Mouse (Mus musculus) embryonic facial prominence, embryonic 15.5 days (tissue): Measurements from ENCODE around the gene Cobll1. TPM values are rescaled to one million over a fixed set of nuclear protein-coding genes. Genes with fewer than 3 reads are reported as not detected.

Experiments used
- ATAC-seq: fragments of 200-750 bp; cut with Nextera tagmentation; 2 replicates; pipeline ENCODE4 v1.8.0; 2017; ENCODE audit warnings: low read depth, moderate TSS enrichment; ENCODE audit not compliant: insufficient number of reproducible peaks, low FRiP score, low TSS enrichment
- H3K27ac ChIP-seq: fragments of 300-500 bp; sonication (generic); replicated peaks from 2 replicates; pipeline ENCODE4 v1.5.1; 2015; ENCODE audit warnings: mild to moderate bottlenecking, inconsistent platforms
- H3K27me3 ChIP-seq: fragments of 300-500 bp; sonication (generic); 2 replicates; pipeline ENCODE4 v1.6.1; 2015; ENCODE audit warnings: inconsistent platforms
- H3K36me3 ChIP-seq: fragments of 300-500 bp; sonication (generic); 2 replicates; pipeline ENCODE4 v1.6.1; 2015; ENCODE audit warnings: mild to moderate bottlenecking, inconsistent platforms
- H3K4me1 ChIP-seq: fragments of 300-500 bp; sonication (generic); 2 replicates; pipeline ENCODE4 v1.6.1; 2015; ENCODE audit warnings: inconsistent platforms
- H3K4me2 ChIP-seq: fragments of 300-500 bp; sonication (generic); replicated peaks from 2 replicates; pipeline ENCODE4 v1.6.1; 2015; ENCODE audit warnings: mild to moderate bottlenecking, inconsistent platforms
- H3K4me3 ChIP-seq: fragments of 300-500 bp; sonication (generic); replicated peaks from 2 replicates; pipeline ENCODE4 v1.5.1; 2015; ENCODE audit warnings: mild to moderate bottlenecking, inconsistent platforms
- H3K9ac ChIP-seq: fragments of 300-500 bp; sonication (generic); 2 replicates; pipeline ENCODE4 v1.6.1; 2015; ENCODE audit warnings: inconsistent platforms
- H3K9me3 ChIP-seq: fragments of 300-500 bp; sonication (generic); replicated peaks from 2 replicates; pipeline ENCODE4 v1.6.1; 2016; ENCODE audit warnings: inconsistent platforms
- WGBS: fragments of 180-500 bp; shearing (Covaris S2); methylation state at CpG from one replicate; pipeline ENCODE4 v1.1.7; 2015; 5-methylcytosine and 5-hydroxymethylcytosine counted together
- polyA plus RNA-seq: library from polyadenylated mRNA; unstranded; fragments of >200 nt; fragmentation: Nextera tagmentation; extraction: Ambion mirVana; gene quantifications from 2 replicates; pipeline ENCODE4 v1.2.1, GENCODE M21; 2015

Cobll1 gene
- polyA plus RNA-seq, 1 experiment from 2014 or later: 4.7 TPM

GRCm38 (mm10) chr2:65191398-65191797 lies 47.8 kb downstream of the Cobll1 start:
- H3K27me3 ChIP-seq: no peaks in the 10 kb centered on the region
- no peak overlapping the region for H3K27ac ChIP-seq
- 58% methylated on average over 7 of the region's 7 CpGs for WGBS
- H3K9me3 ChIP-seq: no peaks in the 10 kb centered on the region
- H3K36me3 ChIP-seq: no peaks in the 10 kb centered on the region
- no peak for ATAC-seq
- no peaks in the 10 kb centered on the region for H3K4me1 ChIP-seq
- no peak overlapping the region for H3K4me2 ChIP-seq
- H3K4me3 ChIP-seq: no peak overlapping the region
- H3K9ac ChIP-seq: no peak overlapping the region

DNA sequence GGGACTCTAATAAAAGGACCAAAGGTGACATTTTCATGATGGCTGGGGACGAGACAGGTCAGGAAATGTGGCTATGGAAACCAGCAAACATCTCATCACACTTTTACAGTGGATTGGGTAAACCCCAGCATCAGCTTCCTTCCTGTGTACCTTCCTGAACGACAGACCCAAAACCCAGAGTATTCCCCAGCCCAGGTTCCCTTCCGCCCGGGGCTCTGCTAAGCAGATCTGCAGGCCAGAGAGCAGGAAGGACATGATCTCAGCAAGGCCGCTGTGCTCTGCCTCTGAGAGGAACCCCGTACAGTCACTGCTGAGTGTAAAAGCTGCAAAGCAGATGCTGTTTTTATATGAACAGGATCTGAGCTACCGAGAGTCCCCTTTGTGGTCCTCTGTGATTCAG lies 49.9 kb downstream of the Cobll1 start:
- Histone ChIP-seq H3K27ac (no peak overlapping the region), H3K4me3 (no peak overlapping the region), H3K9ac (no peak overlapping the region), H3K9me3 (no peaks in the 10 kb centered on the region), H3K4me1 (no peaks in the 10 kb centered on the region), H3K36me3 (no peaks in the 10 kb centered on the region), H3K4me2 (no peak overlapping the region), H3K27me3 (no peaks in the 10 kb centered on the region)
- no peak for ATAC-seq
- WGBS: 54% methylated on average over 7 of the region's 7 CpGs

GRCm38 (mm10) chr2:65188585-65188984 lies 50.6 kb downstream of the Cobll1 start:
- Histone ChIP-seq H3K27ac (no peak overlapping the region), H3K9me3 (no peaks in the 10 kb centered on the region), H3K4me3 (no peak overlapping the region), H3K4me1 (no peaks in the 10 kb centered on the region), H3K36me3 (no peaks in the 10 kb centered on the region), H3K9ac (no peak overlapping the region), H3K27me3 (no peaks in the 10 kb centered on the region), H3K4me2 (no peak overlapping the region)
- WGBS: 31% methylated on average over 6 of the region's 6 CpGs
- no peak for ATAC-seq

DNA sequence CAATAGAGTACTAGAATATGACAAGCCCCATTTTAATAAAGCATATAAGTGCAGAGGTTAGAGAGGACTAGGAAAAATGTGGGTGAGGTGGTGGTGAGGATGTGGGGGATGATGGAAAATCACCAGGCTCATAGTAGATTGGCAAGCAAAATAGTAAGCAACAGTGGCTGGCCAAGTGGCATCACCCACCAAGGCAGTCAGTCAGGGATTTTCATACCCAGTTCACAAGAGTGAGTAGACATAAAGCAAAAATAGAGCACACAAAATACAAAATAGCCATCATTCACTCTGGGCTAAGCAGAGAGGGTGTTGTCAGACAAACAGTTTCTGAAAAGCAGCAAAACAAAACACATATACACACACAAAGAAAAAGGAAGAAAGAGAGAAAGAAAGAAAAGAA lies 51.6 kb downstream of the Cobll1 start:
- H3K27me3 ChIP-seq: no peaks in the 10 kb centered on the region
- H3K4me2 ChIP-seq: no peak overlapping the region
- ATAC-seq: no peak
- H3K36me3 ChIP-seq: no peaks in the 10 kb centered on the region
- no peak overlapping the region for H3K9ac ChIP-seq
- no peak overlapping the region for H3K4me3 ChIP-seq
- H3K9me3 ChIP-seq: no peaks in the 10 kb centered on the region
- no peaks in the 10 kb centered on the region for H3K4me1 ChIP-seq
- no peak overlapping the region for H3K27ac ChIP-seq

DNA sequence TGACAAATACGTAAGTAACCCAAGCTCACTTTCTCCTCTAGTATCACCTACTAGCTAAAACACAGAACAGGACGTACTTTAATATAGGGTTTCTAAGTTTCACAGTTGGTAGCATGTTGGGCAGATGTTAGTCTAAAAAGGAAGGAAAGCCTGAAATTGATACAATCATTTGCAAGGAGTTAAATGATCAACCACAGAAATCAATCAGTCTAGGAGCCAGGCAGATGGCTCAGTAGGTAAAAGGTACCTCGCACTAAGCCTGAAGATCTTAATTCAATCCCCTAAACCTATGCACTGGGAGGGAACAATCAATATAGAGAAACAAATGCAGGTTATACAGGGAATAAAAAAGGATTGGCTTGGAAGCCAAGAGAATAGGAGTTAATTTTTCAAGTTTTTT lies 52.0 kb downstream of the Cobll1 start:
- no peaks in the 10 kb centered on the region for H3K36me3 ChIP-seq
- H3K9ac ChIP-seq: no peak overlapping the region
- no peak for ATAC-seq
- H3K27me3 ChIP-seq: no peaks in the 10 kb centered on the region
- H3K4me1 ChIP-seq: no peaks in the 10 kb centered on the region
- WGBS: 88% methylated on average over 3 of the region's 3 CpGs
- H3K4me2 ChIP-seq: no peak overlapping the region
- H3K4me3 ChIP-seq: no peak overlapping the region
- H3K9me3 ChIP-seq: no peaks in the 10 kb centered on the region
- no peak overlapping the region for H3K27ac ChIP-seq

DNA sequence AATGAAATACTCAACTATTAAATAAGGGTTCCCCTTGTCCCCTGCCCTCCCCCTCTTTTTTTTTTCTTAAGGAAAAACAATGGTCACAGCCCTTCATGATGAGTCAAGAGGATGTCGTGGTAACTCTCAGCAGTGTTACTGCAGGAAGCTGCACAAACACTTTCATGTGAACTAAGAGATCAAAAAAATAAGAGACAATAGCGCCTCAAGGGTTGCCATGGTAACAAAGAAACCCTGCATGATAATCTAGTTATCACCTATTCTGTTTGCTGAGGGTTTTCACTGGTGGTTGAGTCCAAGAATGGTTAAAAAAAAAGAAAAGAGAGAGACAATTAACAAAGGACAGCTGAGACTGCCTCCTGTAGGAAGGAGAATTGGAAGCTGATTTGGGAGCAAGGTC lies 56.5 kb downstream of the Cobll1 start:
- no peak for ATAC-seq
- H3K4me1 ChIP-seq: no peaks in the 10 kb centered on the region; the same call in 1 of the 2 replicates
- H3K36me3 ChIP-seq: no peaks in the 10 kb centered on the region
- no peak overlapping the region for H3K4me2 ChIP-seq
- H3K9ac ChIP-seq: no peak overlapping the region
- H3K27me3 ChIP-seq: no peaks in the 10 kb centered on the region
- H3K4me3 ChIP-seq: no peak overlapping the region
- 54% methylated on average over 2 of the region's 2 CpGs for WGBS
- H3K27ac ChIP-seq: no peak overlapping the region
- H3K9me3 ChIP-seq: no peaks in the 10 kb centered on the region

GRCm38 (mm10) chr2:65181736-65182135 lies 57.5 kb downstream of the Cobll1 start:
- Histone ChIP-seq H3K36me3 (no peaks in the 10 kb centered on the region), H3K4me3 (no peak overlapping the region), H3K4me2 (no peak overlapping the region), H3K9ac (no peak overlapping the region), H3K27ac (no peak overlapping the region), H3K4me1 (no peaks in the 10 kb centered on the region; the same call in 1 of the 2 replicates), H3K27me3 (no peaks in the 10 kb centered on the region), H3K9me3 (no peaks in the 10 kb centered on the region)
- ATAC-seq: no peak
- WGBS: 77% methylated on average over 8 of the region's 8 CpGs

- Histone ChIP-seq H3K4me1 (no peaks in the 10 kb centered on the region; the same call in 1 of the 2 replicates), H3K4me3 (no peak overlapping the region), H3K36me3 (no peaks in the 10 kb centered on the region), H3K4me2 (no peak overlapping the region), H3K9me3 (no peaks in the 10 kb centered on the region), H3K9ac (no peak overlapping the region), H3K27me3 (no peaks in the 10 kb centered on the region), H3K27ac (no peak overlapping the region)
- ATAC-seq: no peak
- WGBS: 39% methylated on average over 9 of the region's 9 CpGs
Observed at GRCm38 (mm10) chr2:65181066-65181716, 58.0 kb downstream of the Cobll1 start.

DNA sequence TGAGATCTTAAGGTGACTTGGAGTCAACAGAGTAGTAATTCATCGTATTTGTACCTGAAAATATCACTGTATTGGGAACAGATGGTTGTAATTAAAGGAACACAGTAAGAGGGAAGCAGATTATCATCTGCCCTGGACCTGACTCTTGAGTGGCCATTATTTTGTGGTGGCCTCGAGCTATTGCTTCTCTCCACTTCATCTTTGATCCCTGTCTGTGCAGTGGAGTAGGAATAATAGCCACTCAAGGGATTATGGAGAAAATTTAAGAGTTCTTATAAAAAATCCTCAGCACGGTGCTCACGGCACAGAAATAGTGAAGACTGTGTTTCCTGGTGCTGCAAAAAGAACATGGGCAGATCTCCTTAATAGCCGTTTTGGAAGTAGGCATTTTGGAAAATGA lies 63.6 kb downstream of the Cobll1 start:
- H3K4me2 ChIP-seq: no peak overlapping the region
- no peaks in the 10 kb centered on the region for H3K4me1 ChIP-seq
- H3K27me3 ChIP-seq: no peaks in the 10 kb centered on the region
- H3K36me3 ChIP-seq: no peaks in the 10 kb centered on the region
- no peak overlapping the region for H3K4me3 ChIP-seq
- no peak overlapping the region for H3K9ac ChIP-seq
- no peak overlapping the region for H3K27ac ChIP-seq
- no peaks in the 10 kb centered on the region for H3K9me3 ChIP-seq
- 29% methylated on average over 5 of the region's 5 CpGs for WGBS
- ATAC-seq: no peak

DNA sequence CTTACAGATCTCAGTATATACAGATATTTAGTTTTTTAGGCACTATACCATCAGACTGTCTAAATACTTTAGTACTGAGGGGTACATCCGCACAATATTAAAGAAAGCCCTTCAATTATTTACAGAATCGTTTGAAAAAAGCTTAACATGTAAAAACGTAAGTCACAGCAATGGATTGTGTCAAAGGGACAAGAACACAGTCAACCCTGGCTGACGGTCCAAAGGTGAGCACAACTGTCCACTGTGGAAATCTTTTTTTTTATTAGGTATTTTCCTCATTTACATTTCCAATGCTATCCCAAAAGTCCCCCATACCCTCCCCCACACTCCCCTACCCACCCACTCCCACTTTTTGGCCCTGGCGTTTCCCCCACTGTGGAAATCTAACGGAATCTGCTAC lies 67.1 kb downstream of the Cobll1 start:
- 86% methylated on average over 6 of the region's 6 CpGs for WGBS

DNA sequence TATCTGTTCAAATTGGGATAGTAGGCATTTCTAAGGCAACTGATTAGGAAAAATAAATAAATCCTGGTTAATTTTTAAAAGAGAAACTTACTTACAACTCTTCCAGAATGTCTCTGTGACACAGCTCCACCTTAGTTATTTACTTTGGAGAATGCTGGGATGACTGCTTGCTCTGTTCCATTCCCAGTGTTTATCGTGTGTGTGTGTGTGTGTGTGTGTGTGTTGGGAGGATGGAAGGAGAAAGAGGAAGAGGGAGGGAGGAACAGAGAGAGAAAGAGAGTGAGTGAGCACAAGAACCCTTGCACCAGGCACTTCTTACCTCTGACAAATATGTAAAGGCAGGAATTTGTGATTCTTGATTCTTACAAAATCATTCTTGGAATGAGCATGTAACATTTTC lies 67.7 kb downstream of the Cobll1 start:
- Histone ChIP-seq H3K9me3 (no peaks in the 10 kb centered on the region), H3K36me3 (no peaks in the 10 kb centered on the region), H3K4me2 (no peak overlapping the region), H3K4me1 (no peaks in the 10 kb centered on the region), H3K4me3 (no peak overlapping the region), H3K9ac (no peak overlapping the region), H3K27me3 (no peaks in the 10 kb centered on the region), H3K27ac (no peak overlapping the region)
- no peak for ATAC-seq
- WGBS: 75% methylated on average over 1 of the region's 1 CpGs

More for the DNA sequence above, 67.1 kb downstream of the Cobll1 start:
- Histone ChIP-seq H3K9ac (no peak overlapping the region), H3K36me3 (no peaks in the 10 kb centered on the region), H3K4me1 (no peaks in the 10 kb centered on the region), H3K9me3 (no peaks in the 10 kb centered on the region), H3K27me3 (no peaks in the 10 kb centered on the region), H3K27ac (no peak overlapping the region), H3K4me2 (no peak overlapping the region), H3K4me3 (no peak overlapping the region)
- ATAC-seq: no peak

DNA sequence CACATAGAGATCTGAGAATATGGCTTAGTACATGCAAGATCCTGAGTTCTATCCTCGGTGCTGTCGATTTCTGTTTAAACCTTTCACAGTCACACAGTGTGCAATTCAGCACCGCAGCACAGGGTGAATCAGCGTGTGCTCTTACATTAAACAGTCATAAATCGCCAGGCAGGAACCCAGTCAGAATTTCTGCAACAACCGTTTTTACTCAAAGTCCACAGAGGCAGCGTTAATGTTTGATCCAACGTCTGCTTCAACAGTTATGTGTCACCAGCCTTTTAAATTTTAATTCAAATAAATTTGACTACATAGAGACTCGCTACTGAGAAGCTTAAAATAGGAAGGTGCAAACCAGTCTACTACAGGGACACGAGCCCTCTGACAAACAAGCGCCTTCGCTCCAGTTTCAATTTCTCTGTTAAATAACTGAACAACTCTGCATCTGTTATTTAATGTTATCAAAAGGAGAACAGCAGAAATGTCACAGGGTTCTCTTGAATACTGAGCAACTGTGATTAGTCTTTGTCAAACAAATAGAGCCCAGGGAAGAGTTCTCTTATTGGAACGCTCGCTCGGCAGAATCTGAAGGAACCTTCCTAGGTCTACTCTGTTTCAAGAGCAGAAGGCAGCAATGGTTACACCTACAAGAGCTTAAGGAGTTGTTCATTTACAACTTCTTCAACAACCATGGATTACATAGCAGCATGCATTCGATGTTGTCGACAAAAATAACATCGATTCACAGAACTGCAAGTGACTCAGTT lies 68.3 kb downstream of the Cobll1 start:
- Histone ChIP-seq H3K4me3 (no peak overlapping the region), H3K27me3 (no peaks in the 10 kb centered on the region), H3K27ac (no peak overlapping the region), H3K36me3 (no peaks in the 10 kb centered on the region), H3K4me2 (no peak overlapping the region), H3K9me3 (no peaks in the 10 kb centered on the region), H3K9ac (no peak overlapping the region), H3K4me1 (no peaks in the 10 kb centered on the region)
- ATAC-seq: no peak
- WGBS: 90% methylated on average over 18 of the region's 18 CpGs
